Mouse (Mus musculus): ENCODE data around the gene Med12.

- TF ChIP-seq POLR2A (IDR thresholded peaks at IDR 0.05; ENCODE audit: control insufficient read depth, extremely low read depth, insufficient read depth, low read length, poor library complexity) (no peak), CTCF (IDR thresholded peaks at IDR 0.05; ENCODE audit: borderline replicate concordance, control insufficient read depth, extremely low read depth, insufficient read depth, low read length, poor library complexity) (no peak)
Observed at GRCm38 (mm10) chrX:101266631-101267030, 7.2 kb upstream of the Med12 start.

All from thymus, adult 2 months (tissue).